Mouse (Mus musculus): ENCODE results near the gene Fam25c. TPM values are rescaled to one million over a fixed set of nuclear protein-coding genes. Genes with fewer than 3 reads are reported as not detected.

The Fam25c gene
- polyA plus RNA-seq, 2 experiments = 0.28 TPM; not detected in 1

DNA sequence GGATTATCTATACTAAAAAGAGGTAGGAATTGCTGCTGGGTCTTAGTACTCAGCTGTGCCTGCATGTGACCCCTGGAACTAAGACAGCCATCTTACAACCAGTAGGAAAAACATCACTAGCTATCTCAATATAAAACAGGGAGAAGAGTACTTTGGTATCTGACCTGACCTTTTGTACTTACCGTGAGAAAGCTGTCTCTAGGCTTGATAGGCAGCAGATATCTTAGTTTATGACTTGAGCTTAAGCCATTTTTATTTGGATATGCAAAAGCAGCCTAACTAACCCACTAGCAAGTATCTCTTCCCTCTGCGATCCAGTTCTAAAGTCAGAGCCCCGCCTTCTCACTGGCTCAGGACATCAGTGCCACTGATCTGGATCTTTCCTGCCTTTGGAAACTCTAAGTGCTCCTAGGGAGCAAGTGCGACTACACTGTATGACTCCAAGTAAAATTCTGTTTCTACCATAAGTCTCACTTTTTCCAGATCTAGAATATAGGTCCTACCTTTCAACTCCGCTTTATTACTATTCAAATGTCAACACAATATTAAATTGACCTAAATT is 52.5 kb downstream of the Fam25c start:
- no peaks in the 10 kb centered on the region for H3K36me3 ChIP-seq (replicated peaks; ENCODE audit: control insufficient read depth, insufficient read depth, low read depth)
- peaks cover 0 to 12% of the 10 kb centered on the region in 2 experiments; a peak in 2 of 4 replicates for H3K4me1 ChIP-seq (replicated peaks; ENCODE audit: control insufficient read depth in 2 of 2, insufficient read depth in 2 of 2, low read length in 1 of 2)
- TF ChIP-seq CTCF (IDR thresholded peaks at IDR 0.05; ENCODE audit: low read depth) (no peak), EP300 (IDR thresholded peaks at IDR 0.05; ENCODE audit: low read depth) (no peak)
- no peaks in the 10 kb centered on the region for H3K27me3 ChIP-seq (ENCODE audit: control insufficient read depth, insufficient read depth, low read length)
- H3K27ac ChIP-seq = no peak overlapping the region
- no peaks in the 10 kb centered on the region for H3K9me3 ChIP-seq (ENCODE audit: control insufficient read depth, low read length)
- no peak for DNase-seq (ENCODE audit: low read depth in 3 of 3, low spot score in 3 of 3)
- no peak for ATAC-seq (ENCODE audit: insufficient read depth)
- WGBS (ENCODE audit: insufficient replicate concordance) = 65% methylated on average over 5 of the region's 5 CpGs
- no peak overlapping the region for H3K4me2 ChIP-seq (ENCODE audit: low read depth)
- H3K9ac ChIP-seq (replicated peaks) = no peak overlapping the region
- H3K4me3 ChIP-seq (ENCODE audit: insufficient read depth in 1 of 2, low read depth in 2 of 2, low read length in 2 of 2) = no peak overlapping the region

Other genes with a start within 250 kb of the Fam25c start
- 0.01 TPM in 2 replicates for gene Npy4r, start 202.9 kb downstream of the Fam25c start, polyA plus RNA-seq (2012; rRNA removed)
- gene Npy4r, start 202.9 kb downstream of the Fam25c start, polyA plus RNA-seq (2014; fragmentation: Nextera tagmentation; extraction: Ambion mirVana) = 0.08 TPM in 1 of 2 replicates, not detected in the other
- gene Gprin2, start 153.8 kb downstream of the Fam25c start, polyA plus RNA-seq (2012; rRNA removed) = 0.04 and 0.11 TPM in 2 replicates
- gene Gprin2, start 153.8 kb downstream of the Fam25c start, polyA plus RNA-seq (2014; fragmentation: Nextera tagmentation; extraction: Ambion mirVana) = 0.03 and 0.09 TPM in 2 replicates
- 0.64 and 0.74 TPM in 2 replicates for gene Syt15, start 135.8 kb downstream of the Fam25c start, polyA plus RNA-seq (2012; rRNA removed)
- gene Syt15, start 135.8 kb downstream of the Fam25c start, polyA plus RNA-seq (2014; fragmentation: Nextera tagmentation; extraction: Ambion mirVana) = 0.13 and 0.30 TPM in 2 replicates
- gene Shld2, start 44.9 kb downstream of the Fam25c start, polyA plus RNA-seq (2012; rRNA removed) = 2.0 and 3.0 TPM in 2 replicates
- 4.8 and 5.6 TPM in 2 replicates for gene Shld2, start 44.9 kb downstream of the Fam25c start, polyA plus RNA-seq (2014; fragmentation: Nextera tagmentation; extraction: Ambion mirVana)
- 140 and 186 TPM in 2 replicates for gene Glud1, start 44.7 kb downstream of the Fam25c start, polyA plus RNA-seq (2012; rRNA removed)
- 145 and 151 TPM in 2 replicates for gene Glud1, start 44.7 kb downstream of the Fam25c start, polyA plus RNA-seq (2014; fragmentation: Nextera tagmentation; extraction: Ambion mirVana)
- gene Sncg, start 19.4 kb upstream of the Fam25c start, polyA plus RNA-seq (2012; rRNA removed) = 0.17 and 0.21 TPM in 2 replicates
- gene Sncg, start 19.4 kb upstream of the Fam25c start, polyA plus RNA-seq (2014; fragmentation: Nextera tagmentation; extraction: Ambion mirVana) = not detected in 2 replicates
- 1.0 and 1.1 TPM in 2 replicates for gene Mmrn2, start 20.0 kb upstream of the Fam25c start, polyA plus RNA-seq (2012; rRNA removed)
- 1.3 and 1.8 TPM in 2 replicates for gene Mmrn2, start 20.0 kb upstream of the Fam25c start, polyA plus RNA-seq (2014; fragmentation: Nextera tagmentation; extraction: Ambion mirVana)
- 1.9 and 2.8 TPM in 2 replicates for gene Bmpr1a, start 147.9 kb upstream of the Fam25c start, polyA plus RNA-seq (2012; rRNA removed)
- gene Bmpr1a, start 147.9 kb upstream of the Fam25c start, polyA plus RNA-seq (2014; fragmentation: Nextera tagmentation; extraction: Ambion mirVana) = 3.2 and 3.9 TPM in 2 replicates
- gene 9230112D13Rik, start 167.4 kb upstream of the Fam25c start, polyA plus RNA-seq (2012; rRNA removed) = not detected in 2 replicates
- not detected in 2 replicates for gene 9230112D13Rik, start 167.4 kb upstream of the Fam25c start, polyA plus RNA-seq (2014; fragmentation: Nextera tagmentation; extraction: Ambion mirVana)
- 0.03 and 0.07 TPM in 2 replicates for gene Ldb3, start 233.2 kb upstream of the Fam25c start, polyA plus RNA-seq (2012; rRNA removed)
- gene Ldb3, start 233.2 kb upstream of the Fam25c start, polyA plus RNA-seq (2014; fragmentation: Nextera tagmentation; extraction: Ambion mirVana) = 0.04 and 0.05 TPM in 2 replicates
- gene Opn4, start 244.7 kb upstream of the Fam25c start, polyA plus RNA-seq (2012; rRNA removed) = not detected in 2 replicates
- gene Opn4, start 244.7 kb upstream of the Fam25c start, polyA plus RNA-seq (2014; fragmentation: Nextera tagmentation; extraction: Ambion mirVana) = not detected in 2 replicates

All from liver, embryonic 14.5 days (tissue).